Mouse (Mus musculus) kidney, postnatal 25 days (tissue): Measurements from ENCODE around the gene Xlr.
"Not testable (repeated sequence)": the region's sequence is repeated elsewhere in the genome, so short reads cannot be mapped to it uniquely, and the experiment has no call there.

ENCODE experiments used
- DNase-seq, 2 experiments: peaks; one replicate each; pipeline ENCODE4 v3.0.0; 2021; ENCODE audit warnings: mixed read lengths in 2 of 2

The Xlr gene

GRCm38 (mm10) chrX:53797519-53797918, at the start of gene Xlr:
Gene Xlr (minus strand): TSS chrX:53797706.
- DNase-seq: not testable (repeated sequence)

GRCm38 (mm10) chrX:53799074-53799473, 1.6 kb upstream of the Xlr start:
- no peak for DNase-seq

GRCm38 (mm10) chrX:53776276-53776675, 21.2 kb downstream of the Xlr start, which contains the start of gene Zfp36l3:
Gene Zfp36l3 (minus strand): TSS chrX:53776394.
- no peak for DNase-seq

GRCm38 (mm10) chrX:53757736-53758135, 39.8 kb downstream of the Xlr start, which contains the start of gene 1700013H16Rik:
Gene 1700013H16Rik (minus strand): TSS chrX:53757831.
- DNase-seq: no peak

- no peak for DNase-seq
These were observed 44.7 kb downstream of the Xlr start for GRCm38 (mm10) chrX:53752851-53753250.

- no peak for DNase-seq
These were observed 68.5 kb downstream of the Xlr start for GRCm38 (mm10) chrX:53728967-53729366.
